Mouse (Mus musculus): Measurements from ENCODE around the gene Oprm1.

Oprm1 gene

DNA sequence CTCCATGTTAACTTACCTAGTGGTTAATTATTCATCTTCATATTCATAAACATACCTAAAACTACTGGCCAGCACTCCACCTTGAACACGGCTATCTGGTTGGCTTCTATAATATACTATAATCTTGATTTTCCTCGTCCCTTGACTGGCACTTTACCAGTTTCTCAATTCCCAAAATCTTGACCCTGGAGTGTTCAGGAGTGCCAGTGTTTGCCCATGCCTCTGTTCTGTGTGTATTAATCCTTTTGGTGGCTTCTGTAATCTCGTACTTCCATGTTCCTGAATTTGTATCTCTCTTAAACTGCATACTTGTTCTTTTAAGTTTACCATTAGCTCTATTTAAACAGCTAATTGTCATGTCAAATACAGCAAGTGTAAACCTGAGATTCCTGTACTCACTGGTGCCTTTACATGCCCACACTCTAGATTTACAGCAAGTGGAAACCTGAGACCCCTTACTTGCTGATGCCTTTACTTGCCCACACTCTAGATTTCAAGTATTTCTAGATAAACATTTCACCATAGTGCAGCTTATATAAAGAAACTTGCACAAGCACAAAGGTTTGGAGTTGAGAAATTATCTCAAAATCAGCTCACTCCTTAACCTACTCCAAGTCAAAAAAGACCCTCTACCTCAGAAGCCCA lies 138.5 kb downstream of the Oprm1 start:
- DNase-seq, result no peak

DNA sequence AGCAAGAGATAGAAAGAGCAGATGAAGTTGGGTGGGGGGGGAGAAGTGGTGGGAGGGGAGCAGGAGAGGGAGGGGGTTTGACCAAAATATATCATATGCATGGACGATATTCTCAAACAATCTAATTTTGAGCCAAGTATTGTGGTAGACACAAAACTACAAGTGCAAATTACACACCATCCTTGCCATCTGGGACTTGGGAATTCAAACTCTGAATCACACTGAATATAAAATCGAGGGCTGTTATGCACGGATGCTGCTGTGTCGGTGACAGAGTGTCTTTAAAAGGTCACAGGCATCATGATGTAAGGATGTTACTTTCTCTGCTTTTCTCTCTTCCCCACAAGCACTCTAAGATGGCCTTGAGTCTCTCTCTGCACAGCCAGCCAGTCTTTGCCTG lies 141.8 kb downstream of the Oprm1 start:
- no peak for DNase-seq

DNA sequence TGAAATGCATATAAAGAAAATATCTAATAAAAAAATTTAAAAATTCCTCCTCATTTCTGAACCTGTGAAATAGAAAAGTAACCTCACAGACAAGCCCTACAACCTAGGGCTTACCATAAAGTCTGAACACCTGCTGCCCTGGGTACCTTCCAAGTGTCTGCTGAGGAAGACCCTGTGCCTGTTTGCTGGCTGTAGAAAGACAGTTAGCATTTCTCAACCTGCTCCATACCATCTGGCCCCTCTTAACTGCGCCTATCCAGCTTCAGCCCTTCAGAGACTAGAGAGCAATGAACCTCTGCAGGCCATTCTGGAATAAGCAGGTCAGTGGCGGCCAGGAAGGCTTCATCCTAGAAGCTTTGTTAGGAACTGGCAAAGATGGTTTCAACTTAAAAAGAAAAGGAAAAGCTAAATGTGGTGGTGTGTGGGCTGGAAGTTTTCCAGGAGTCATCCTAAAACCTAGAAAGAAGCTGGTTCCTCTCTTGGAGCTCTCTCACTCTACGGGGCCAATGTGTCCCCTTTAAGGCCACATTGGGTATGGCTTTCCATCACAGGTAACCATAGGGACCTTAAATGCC lies 143.6 kb downstream of the Oprm1 start:
- no peak for DNase-seq

DNA sequence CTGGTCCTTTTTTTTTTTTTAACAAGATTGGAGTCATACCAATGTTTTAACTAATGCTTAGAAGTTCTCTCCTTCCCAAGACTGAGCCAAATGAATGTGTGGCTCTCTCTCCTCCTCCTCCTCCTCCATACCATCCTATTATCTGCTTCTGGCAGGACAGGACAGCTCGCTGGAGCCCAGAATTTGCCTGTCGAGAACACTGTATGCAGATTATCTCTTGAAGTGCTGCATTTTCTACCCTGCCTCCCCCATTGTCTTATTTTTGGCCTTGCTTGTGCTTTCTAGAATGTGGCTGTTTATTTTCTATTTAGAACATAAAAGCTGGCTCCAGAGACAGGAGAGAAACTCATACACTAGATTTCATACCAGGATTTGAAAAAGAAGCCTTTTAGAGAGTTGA lies 151.5 kb downstream of the Oprm1 start:
- DNase-seq, result no peak

DNA sequence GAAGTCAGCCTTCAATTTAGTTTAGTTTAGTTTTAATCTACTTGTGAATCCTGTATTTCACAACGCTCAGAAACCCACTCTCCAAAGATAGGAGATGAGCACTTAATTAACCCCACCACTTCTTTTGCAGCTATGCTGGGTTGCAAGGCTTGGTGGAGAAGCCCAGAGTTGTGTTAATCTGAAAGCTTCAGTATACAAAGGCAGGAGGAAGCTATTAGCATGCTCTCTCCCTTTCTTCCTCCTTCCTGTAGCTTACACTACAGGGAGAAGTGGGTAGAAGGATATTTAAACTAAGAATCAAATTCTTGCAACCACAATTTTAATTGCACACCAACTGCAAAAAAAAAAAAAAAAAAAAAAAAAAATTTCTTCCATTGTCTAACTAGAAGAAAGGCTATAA lies 157.7 kb downstream of the Oprm1 start:
- no peak for DNase-seq

DNA sequence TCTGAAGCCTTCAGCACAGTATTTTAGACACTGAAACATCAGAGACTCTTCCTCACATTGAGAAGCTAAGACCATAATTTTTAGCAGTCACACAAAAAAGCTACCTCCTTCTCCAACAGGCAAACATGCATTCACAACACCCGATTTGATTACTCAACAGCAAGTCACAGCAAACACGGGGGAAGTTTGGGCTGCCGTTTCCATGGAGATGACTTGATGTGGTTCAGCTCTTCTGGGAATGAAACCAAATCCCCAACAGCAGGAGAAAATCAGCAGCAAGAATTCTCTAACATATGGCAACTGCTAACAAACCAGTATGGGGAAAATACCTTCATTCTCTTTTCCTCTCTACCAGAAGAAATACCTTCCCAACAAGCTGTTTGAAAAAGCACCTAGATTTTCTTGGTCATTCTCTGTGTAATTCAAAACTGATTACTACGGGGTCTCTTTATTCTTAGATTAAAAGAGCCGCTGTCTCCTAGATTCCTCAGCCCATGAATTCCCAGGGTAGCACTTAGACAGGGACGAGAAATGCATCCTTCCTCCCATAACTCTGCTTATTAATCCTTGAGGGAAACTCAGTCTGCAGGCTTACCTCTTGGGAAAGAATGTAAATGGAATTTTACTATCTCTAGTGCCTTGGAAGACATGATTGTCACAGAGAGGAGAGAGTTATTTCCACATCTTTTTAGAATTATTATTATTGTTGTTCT lies 158.4 kb downstream of the Oprm1 start:
- DNase-seq, result peak; percentile 67

DNA sequence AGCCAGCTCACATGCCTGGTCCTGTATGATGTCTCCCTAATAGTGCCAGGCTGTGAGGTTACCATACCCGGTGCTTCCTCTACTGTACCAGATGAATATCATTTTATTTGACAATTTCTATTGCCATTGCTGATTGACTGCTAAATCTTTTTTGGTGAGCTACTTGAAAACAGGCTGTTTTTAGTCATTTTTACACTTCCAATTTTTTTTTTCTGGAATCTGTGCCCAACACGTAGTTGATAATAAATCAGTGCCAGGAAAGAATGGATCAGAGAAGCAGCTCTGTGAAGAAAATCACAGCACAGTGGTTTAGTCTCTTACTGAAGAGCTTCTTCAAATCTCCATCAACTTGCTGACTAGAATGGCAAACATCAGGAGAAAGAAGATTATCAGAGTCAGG lies 168.4 kb downstream of the Oprm1 start:
- no peak for DNase-seq

DNA sequence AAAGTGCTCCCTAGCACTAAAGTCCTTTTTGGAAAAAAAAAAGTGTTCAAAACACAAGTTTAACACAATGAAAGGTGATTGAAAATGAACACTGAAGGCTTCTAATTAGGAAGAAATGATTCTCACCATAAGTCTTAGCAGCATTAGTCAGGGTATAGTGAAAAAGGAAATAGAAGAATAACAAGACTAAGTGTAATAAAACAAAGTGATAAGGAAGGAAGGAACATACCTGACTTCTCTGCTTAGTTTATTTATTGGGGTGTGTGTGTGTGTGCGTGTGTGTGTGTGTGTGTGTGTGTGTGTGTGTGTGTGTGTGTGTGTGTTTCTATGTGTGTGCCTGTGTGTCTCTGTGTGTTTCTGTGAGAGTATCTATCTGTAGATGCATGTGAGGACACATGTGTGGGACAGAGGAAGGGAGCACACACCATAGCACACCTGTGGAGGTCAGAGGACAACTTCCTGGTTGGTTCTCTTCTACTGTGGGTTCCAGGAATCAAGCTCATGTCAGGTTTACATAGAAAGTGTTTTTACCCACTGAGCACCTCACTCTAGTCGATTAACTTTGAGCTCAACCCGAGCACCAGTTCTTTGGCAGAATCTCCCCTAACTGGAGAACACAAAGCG lies 169.4 kb downstream of the Oprm1 start:
- DNase-seq, result no peak

DNA sequence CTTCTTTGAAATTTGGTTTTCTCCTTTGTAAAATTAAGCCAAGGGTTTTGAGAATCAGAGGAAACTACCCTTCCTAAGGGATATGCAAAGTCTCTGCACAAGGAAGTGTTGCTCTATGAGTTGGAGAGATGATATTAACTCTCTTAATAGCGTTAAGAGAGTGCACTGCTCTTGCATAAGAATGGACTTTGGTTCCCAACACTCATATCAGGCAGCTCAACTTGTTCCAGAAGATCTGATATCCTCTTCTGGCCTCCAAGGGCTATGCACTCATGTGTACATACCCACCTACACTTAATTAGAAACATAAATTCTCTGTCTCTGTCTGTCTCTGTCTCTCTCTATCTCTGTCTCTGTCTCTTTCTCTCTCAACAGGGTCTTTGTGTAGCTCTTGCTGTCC lies 170.6 kb downstream of the Oprm1 start:
- no peak for DNase-seq

DNA sequence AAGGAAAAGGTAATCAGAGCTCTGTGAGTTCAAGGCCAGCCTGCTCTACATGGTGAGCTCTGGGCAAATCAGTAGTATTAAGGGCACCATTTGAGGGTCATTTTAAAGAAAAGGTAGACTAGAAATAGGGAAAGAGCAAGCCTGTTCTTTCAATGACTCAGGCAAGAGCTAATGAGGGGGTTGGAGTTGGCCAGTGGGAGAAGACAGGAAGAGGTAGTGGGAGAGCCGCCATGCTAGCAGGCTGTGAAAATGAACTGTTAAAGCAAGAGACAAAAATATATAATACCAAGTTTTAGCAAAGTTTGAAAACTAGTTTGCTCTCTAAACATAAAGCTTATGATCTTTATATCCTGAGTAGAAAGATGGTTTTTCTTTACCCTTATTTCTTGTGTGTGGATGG lies 172.1 kb downstream of the Oprm1 start:
- no peak for DNase-seq

DNA sequence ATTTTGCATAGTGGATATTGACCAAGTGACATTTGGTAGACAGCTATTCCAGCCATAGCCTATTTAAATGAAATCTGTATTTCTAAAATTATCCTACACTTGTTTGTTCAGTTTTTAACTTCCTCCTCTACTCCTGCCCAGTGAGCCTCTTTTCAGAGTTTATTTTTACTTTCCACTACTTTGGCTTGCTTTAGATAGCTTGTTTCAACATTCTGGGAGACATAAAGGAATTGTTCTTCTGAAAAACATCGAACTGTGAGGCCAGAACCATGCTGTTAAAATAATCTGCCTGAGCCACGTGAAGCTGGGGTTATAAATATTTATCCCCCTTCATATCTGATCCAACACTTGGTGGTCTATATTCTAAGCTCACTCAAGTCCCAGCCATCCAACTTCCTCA lies 172.6 kb downstream of the Oprm1 start:
- no peak for DNase-seq

DNA sequence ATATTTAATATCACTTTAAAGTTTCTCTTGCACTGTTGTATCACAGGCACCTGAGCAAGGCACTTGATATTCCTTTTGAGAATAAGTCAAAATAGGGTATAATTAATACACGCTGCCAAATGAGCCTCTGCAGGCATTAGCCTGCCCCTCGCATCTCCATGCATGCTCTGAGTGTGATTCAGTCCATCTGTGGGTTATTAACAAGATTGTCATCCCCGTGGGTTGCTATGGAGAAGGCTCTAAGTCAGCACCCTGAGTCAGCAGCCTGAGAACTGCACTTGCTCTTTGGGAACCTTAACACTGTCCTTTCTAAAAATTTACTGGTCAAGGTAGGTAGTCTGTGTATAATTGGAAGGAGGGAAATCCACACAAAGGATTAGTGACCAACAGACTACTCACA lies 176.5 kb downstream of the Oprm1 start:
- no peak for DNase-seq

DNA sequence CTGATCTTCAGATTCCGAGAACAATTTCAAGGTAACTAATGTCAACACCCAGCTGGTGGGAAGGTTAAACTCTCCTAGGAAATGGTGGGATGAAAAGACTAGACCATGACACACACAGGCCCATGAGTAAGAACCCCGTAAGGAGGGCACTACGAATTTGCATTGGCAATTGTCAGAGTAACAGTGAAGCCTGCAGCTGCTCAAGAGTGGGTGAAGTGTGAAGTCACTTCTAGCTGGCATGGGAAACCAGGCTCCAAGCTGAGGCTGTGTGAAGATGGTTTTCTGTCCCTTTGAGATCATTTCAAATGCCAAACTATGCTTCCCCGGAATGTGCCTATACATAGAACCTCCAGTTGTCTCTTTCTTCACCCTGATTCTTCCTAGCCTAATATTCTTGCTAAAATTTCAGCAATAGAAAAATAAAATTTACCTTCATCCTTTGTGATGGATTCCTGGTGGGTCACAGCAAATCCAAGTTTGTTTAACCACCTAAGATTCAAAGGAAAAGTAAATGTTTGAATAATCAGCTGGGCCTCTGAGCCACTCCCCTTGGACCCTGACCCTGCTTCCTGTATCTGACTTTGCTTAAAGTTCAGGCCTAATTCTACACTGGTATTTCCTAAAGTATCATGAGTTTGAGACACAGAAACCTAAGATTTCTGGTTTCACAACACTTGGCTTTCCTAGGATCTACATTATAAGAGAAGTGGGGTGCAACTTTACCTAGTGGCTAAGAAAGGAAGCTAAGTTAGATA lies 178.5 kb downstream of the Oprm1 start:
- no peak for DNase-seq

DNA sequence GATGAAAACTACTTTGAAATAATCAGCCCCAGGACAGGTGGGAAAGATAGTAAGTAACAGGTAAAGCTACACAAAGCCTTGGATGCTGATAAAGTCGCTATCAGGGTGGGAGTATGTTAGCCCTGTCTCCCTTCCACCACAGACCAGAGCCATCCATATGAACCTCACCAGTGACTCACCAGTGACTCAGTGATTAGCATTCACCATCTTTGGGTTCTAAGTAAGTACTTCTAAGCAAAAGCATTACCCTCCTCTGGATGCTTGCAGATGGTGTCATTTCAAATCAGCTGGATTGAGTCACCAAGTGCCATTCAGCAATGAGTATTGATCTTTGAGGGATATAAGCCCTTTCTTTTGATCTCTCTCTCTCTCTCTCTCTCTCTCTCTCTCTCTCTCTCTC lies 194.8 kb downstream of the Oprm1 start:
- no peak for DNase-seq

DNA sequence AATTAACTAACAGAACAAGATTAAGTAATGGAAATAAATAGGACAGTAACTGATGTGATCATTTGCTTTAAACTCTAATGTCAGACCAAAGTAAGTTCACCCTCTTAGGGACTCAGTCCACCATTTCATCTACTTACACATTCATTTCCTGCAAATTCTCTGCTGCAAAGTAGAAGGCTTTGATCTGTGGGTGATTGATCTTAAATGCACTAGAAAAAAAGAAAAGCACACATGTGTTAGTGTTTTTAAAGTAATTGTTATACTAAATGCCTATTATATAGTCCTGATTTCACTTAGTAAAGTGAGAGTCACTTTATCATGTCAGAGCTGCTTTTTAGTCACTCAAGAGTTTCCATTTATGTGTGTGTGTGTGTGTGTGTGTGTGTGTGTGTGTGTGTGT lies 196.2 kb downstream of the Oprm1 start:
- no peak for DNase-seq

DNA sequence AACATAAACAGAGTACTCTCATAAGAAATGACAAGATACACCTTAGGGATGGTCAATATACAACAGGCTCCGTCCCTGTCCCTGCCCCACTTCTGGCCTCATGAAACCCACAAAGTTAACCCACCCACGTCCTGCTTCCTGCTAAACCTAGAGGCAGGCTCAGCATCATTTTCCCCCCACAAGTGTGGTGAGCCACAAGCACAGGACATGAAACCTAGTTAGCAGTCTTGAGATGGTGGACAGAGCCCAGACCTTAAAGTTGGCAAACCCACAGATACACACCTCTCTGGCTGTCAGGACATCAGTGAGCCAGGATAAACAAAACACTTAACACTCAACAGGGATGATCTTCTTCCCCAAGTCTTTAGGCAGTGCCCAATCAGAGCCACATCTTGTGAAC lies 198.1 kb downstream of the Oprm1 start:
- DNase-seq, result no peak

DNA sequence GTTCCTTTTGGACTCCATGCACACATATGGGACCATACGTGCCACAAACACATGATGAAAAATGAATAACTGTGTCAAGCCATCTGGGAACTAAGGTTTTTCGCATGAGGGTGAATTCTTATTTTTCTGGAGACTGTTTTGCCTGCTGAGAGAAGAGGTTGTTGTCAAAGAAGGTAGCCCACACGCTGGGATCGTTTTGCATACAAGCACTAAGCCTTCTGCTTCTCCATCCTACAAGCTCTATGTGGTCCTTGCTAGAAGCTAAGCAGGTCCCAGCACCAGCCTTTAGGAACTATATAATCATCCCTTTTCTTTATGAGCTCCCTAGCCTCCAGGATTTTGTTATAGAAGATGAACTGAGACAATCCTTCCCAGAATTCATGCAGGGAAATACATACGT lies 200.5 kb downstream of the Oprm1 start:
- no peak for DNase-seq

DNA sequence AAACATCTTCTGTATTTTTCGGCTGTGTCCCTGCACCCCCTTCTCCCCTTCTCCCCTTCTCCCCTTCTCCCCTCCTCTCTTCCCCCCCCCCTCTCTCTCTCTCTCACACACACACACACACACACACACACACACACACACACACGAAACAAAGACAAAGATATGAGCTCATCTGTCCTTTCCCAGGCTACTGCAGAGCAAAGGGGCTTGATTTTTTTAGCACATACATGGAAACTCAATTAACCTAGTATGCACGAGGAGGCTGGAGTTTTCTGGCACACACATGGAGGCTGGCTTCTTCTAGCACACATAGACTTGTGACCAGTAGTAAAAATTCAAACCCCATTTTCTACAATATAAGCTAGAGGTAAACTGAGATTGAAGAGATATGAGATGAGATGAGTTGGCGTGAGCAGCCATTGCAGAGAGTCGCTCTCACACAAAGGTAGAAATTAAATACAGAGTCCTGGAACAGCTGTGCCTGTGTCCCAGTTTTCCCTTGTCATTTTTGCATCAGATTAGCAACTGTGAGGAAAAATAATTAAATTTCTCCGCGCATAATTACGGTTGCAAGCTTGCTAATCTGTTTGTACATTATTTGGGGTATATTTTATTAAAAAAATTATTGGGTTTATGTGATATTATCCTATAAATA lies 209.4 kb downstream of the Oprm1 start:
- no peak for DNase-seq

DNA sequence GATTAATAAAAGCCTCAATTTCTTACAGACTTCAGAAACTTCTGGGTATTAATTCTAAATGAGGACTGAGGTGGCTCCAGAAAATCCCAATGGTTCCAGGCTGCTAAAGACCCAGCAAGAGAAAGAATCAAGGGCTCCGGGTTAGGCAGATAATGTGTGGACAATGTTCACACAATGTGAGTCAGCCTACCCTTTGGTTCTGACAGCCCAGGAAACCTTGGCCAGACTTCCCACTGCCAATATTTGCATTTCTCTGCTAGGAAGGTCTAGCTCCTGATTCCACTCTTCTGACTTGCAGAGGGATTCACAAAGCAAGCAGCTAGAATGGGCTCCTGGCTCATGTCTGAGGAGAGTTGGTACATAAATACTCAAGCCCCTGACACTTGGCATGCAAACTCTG lies 210.0 kb downstream of the Oprm1 start:
- DNase-seq, result no peak

DNA sequence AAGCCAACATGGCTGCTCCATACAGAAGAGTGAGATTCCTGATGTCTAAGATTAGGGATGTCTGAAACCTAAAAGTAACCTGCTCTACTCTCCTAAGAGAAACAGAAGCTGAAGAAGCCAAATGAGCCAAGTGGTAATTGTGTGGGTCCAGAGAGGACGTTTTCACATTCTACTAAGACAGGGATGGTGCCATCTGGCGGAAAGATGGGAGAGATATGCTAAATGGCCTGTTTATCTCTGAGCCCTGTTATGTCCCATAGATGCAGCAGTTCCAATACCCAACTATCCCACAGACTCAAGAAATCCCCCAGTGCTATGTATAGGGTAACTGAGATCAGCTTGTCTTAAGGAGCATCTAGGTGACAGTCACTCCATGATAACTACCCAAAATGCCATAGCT lies 219.5 kb downstream of the Oprm1 start:
- no peak for DNase-seq

DNA sequence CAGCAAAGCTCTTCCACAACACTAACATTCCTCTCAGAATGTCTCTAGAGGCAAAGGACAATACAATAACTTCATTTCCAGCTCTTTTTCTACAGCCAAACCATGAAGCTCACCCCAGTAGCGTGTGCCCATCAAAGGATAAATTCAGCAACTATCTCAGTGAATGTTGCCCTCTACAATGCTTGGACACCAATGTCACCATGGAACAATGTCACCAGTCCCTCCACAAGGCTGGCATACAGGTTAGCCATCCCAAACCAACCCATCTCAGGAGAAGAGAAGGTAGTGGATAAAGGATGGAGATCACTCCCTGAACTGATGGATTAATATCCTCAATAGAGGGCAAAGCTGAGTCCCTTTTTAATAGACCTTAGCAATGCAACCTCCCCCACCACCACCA lies 220.4 kb downstream of the Oprm1 start:
- DNase-seq, result no peak

DNA sequence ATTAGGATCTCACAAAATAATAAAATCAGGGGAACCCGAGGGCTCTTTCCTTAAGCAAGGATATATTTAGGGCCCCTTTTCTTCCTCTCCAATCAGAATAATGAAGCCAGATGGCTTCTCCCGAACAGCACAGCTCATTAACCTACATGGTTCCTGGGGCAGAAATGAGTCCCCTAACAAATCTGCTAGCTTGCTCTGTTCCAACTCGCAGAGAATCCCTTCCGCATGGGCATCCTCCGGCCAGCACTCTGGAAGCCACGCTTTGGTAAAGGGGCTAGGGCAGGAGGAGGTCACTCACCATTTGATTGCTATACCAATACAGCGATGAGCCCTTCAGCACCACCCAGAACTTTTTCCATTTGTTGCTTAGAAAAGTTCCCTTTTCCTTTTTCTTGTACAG lies 220.9 kb downstream of the Oprm1 start:
- no peak for DNase-seq

DNA sequence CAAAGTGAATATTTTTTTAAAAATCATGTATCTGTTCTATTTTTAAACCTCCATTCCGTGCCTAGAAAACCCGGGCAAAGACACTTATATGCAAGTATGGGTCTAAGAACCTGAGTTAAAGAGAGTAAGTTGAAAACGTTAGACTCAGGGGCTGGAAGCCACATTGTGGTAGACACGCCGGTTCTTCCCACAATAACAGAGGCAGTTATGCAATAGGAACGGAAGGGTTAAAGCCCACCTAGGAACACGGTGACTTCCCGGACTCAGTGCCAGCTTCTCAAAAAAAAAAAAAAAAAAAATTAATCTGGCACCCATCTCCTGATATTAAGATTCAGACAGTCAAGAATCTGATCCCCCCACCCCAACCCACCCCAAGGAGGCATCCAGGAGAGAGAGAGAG lies 221.5 kb downstream of the Oprm1 start:
- no peak for DNase-seq
